Mouse (Mus musculus) liver, embryonic 15.5 days (tissue): ENCODE data around the gene Cdh13. TPM values are rescaled to one million over a fixed set of nuclear protein-coding genes. Genes with fewer than 3 reads are reported as not detected.

ENCODE experiments used
- ATAC-seq: fragments of 200-750 bp; cut with Nextera tagmentation; 2 replicates; pipeline ENCODE4 v1.8.0; 2017; ENCODE audit warnings: moderate number of reproducible peaks, mild to moderate bottlenecking, moderate library complexity; ENCODE audit not compliant: insufficient read depth
- H3K27ac ChIP-seq: fragments of 300-500 bp; sonication (generic); replicated peaks from 2 replicates; pipeline ENCODE4 v1.5.1; 2015; ENCODE audit warnings: mild to moderate bottlenecking, inconsistent platforms
- H3K27me3 ChIP-seq: fragments of 300-500 bp; sonication (generic); 2 replicates; pipeline ENCODE4 v1.6.1; 2015; ENCODE audit warnings: mild to moderate bottlenecking, inconsistent platforms
- H3K36me3 ChIP-seq: fragments of 300-500 bp; sonication (generic); replicated peaks from 2 replicates; pipeline ENCODE4 v1.6.1; 2015; ENCODE audit warnings: moderate library complexity, mild to moderate bottlenecking, inconsistent platforms
- H3K4me1 ChIP-seq: fragments of 300-500 bp; sonication (generic); replicated peaks from 2 replicates; pipeline ENCODE4 v1.6.1; 2015; ENCODE audit warnings: inconsistent platforms
- H3K4me2 ChIP-seq: fragments of 300-500 bp; sonication (generic); 2 replicates; pipeline ENCODE4 v1.6.1; 2015; ENCODE audit warnings: moderate library complexity, mild to moderate bottlenecking, inconsistent platforms
- H3K4me3 ChIP-seq: fragments of 300-500 bp; sonication (generic); replicated peaks from 2 replicates; pipeline ENCODE4 v1.5.1; 2015; ENCODE audit warnings: mild to moderate bottlenecking, inconsistent platforms
- H3K9ac ChIP-seq: fragments of 300-500 bp; sonication (generic); 2 replicates; pipeline ENCODE4 v1.6.1; 2015; ENCODE audit warnings: moderate library complexity, mild to moderate bottlenecking, inconsistent platforms
- H3K9me3 ChIP-seq: fragments of 300-500 bp; sonication (generic); replicated peaks from 2 replicates; pipeline ENCODE4 v1.6.1; 2016; ENCODE audit warnings: inconsistent platforms
- WGBS: fragments of 180-500 bp; shearing (Covaris S2); methylation state at CpG from one replicate; pipeline ENCODE4 v1.1.7; 2015; ENCODE audit warnings: mixed read lengths; ENCODE audit not compliant: insufficient replicate concordance; 5-methylcytosine and 5-hydroxymethylcytosine counted together
- polyA plus RNA-seq: library from polyadenylated mRNA; unstranded; fragments of >200 nt; fragmentation: Nextera tagmentation; extraction: Ambion mirVana; gene quantifications from 2 replicates; pipeline ENCODE4 v1.2.1, GENCODE M21; 2015

Gene Cdh13
- polyA plus RNA-seq, 1 experiment from 2014 or later = 0.56 TPM

GRCm38 (mm10) chr8:118565887-118566747 lies 282.6 kb downstream of the Cdh13 start:
- H3K9me3 ChIP-seq = no peaks in the 10 kb centered on the region
- H3K27ac ChIP-seq = no peak overlapping the region
- ATAC-seq = no peak
- H3K9ac ChIP-seq = no peak overlapping the region
- no peaks in the 10 kb centered on the region for H3K4me1 ChIP-seq
- WGBS = 51% methylated on average over 6 of the region's 6 CpGs
- H3K27me3 ChIP-seq = no peaks in the 10 kb centered on the region
- H3K36me3 ChIP-seq = no peaks in the 10 kb centered on the region
- no peak overlapping the region for H3K4me2 ChIP-seq
- no peak overlapping the region for H3K4me3 ChIP-seq

- H3K4me2 ChIP-seq = no peak overlapping the region
- H3K9me3 ChIP-seq = no peaks in the 10 kb centered on the region
- no peak overlapping the region for H3K9ac ChIP-seq
- no peaks in the 10 kb centered on the region for H3K36me3 ChIP-seq
- no peak for ATAC-seq
- no peaks in the 10 kb centered on the region for H3K27me3 ChIP-seq
- WGBS = 63% methylated on average over 8 of the region's 8 CpGs
- no peak overlapping the region for H3K27ac ChIP-seq
- no peaks in the 10 kb centered on the region for H3K4me1 ChIP-seq
- H3K4me3 ChIP-seq = no peak overlapping the region
Observed at GRCm38 (mm10) chr8:118569366-118569765, 285.8 kb downstream of the Cdh13 start.

- no peaks in the 10 kb centered on the region for H3K36me3 ChIP-seq
Observed at GRCm38 (mm10) chr8:118581256-118581655, 297.7 kb downstream of the Cdh13 start.

GRCm38 (mm10) chr8:118582185-118582584 lies 298.7 kb downstream of the Cdh13 start:
- Histone ChIP-seq H3K4me3 (no peak overlapping the region), H3K27ac (no peak overlapping the region), H3K4me2 (no peak overlapping the region), H3K36me3 (no peaks in the 10 kb centered on the region), H3K4me1 (no peaks in the 10 kb centered on the region), H3K27me3 (no peaks in the 10 kb centered on the region), H3K9ac (no peak overlapping the region), H3K9me3 (0 out of 2 replicates have a peak, but pooled peaks cover 5% of the 10 kb centered on the region)
- WGBS = 79% methylated on average over 8 of the region's 8 CpGs
- ATAC-seq = no peak

More at GRCm38 (mm10) chr8:118581256-118581655, 297.7 kb downstream of the Cdh13 start:
- Histone ChIP-seq H3K4me2 (no peak overlapping the region), H3K9ac (no peak overlapping the region), H3K4me1 (no peaks in the 10 kb centered on the region), H3K27me3 (no peaks in the 10 kb centered on the region), H3K4me3 (no peak overlapping the region), H3K9me3 (peaks cover 5% of the 10 kb centered on the region; the same call in 1 of the 2 replicates), H3K27ac (no peak overlapping the region)
- WGBS = 55% methylated on average over 1 of the region's 1 CpGs
- ATAC-seq = no peak

GRCm38 (mm10) chr8:118587981-118588380 lies 304.4 kb downstream of the Cdh13 start:
- Histone ChIP-seq H3K4me1 (no peaks in the 10 kb centered on the region), H3K27me3 (no peaks in the 10 kb centered on the region), H3K36me3 (no peaks in the 10 kb centered on the region), H3K4me2 (no peak overlapping the region), H3K27ac (no peak overlapping the region), H3K4me3 (no peak overlapping the region), H3K9me3 (0 out of 2 replicates have a peak, but pooled peaks cover 2% of the 10 kb centered on the region), H3K9ac (no peak overlapping the region)
- no peak for ATAC-seq
- WGBS = 54% methylated on average over 5 of the region's 5 CpGs

GRCm38 (mm10) chr8:118596816-118597215 lies 313.3 kb downstream of the Cdh13 start:
- Histone ChIP-seq H3K9me3 (no peaks in the 10 kb centered on the region), H3K4me1 (no peaks in the 10 kb centered on the region), H3K27ac (no peak overlapping the region), H3K27me3 (no peaks in the 10 kb centered on the region), H3K9ac (no peak overlapping the region), H3K4me2 (no peak overlapping the region), H3K36me3 (no peaks in the 10 kb centered on the region), H3K4me3 (no peak overlapping the region)
- no peak for ATAC-seq
- WGBS = 53% methylated on average over 8 of the region's 8 CpGs

- H3K27ac ChIP-seq = no peak overlapping the region
- no peaks in the 10 kb centered on the region for H3K9me3 ChIP-seq
- H3K4me1 ChIP-seq = no peaks in the 10 kb centered on the region
- 68% methylated on average over 8 of the region's 8 CpGs for WGBS
- H3K27me3 ChIP-seq = no peaks in the 10 kb centered on the region
- ATAC-seq = no peak
- no peak overlapping the region for H3K9ac ChIP-seq
- no peak overlapping the region for H3K4me2 ChIP-seq
- no peaks in the 10 kb centered on the region for H3K36me3 ChIP-seq
- no peak overlapping the region for H3K4me3 ChIP-seq
Observed at GRCm38 (mm10) chr8:118601376-118601775, 317.8 kb downstream of the Cdh13 start.

GRCm38 (mm10) chr8:118602074-118602473 lies 318.5 kb downstream of the Cdh13 start:
- Histone ChIP-seq H3K9me3 (no peaks in the 10 kb centered on the region), H3K4me3 (no peak overlapping the region), H3K27me3 (no peaks in the 10 kb centered on the region), H3K27ac (no peak overlapping the region), H3K9ac (no peak overlapping the region), H3K4me1 (no peaks in the 10 kb centered on the region), H3K4me2 (no peak overlapping the region), H3K36me3 (no peaks in the 10 kb centered on the region)
- no peak for ATAC-seq
- 64% methylated on average over 8 of the region's 8 CpGs for WGBS

GRCm38 (mm10) chr8:118611551-118611950 lies 328.0 kb downstream of the Cdh13 start:
- Histone ChIP-seq H3K27ac (no peak overlapping the region), H3K9me3 (no peaks in the 10 kb centered on the region), H3K9ac (no peak overlapping the region), H3K27me3 (no peaks in the 10 kb centered on the region), H3K4me1 (no peaks in the 10 kb centered on the region), H3K4me3 (no peak overlapping the region), H3K4me2 (no peak overlapping the region), H3K36me3 (no peaks in the 10 kb centered on the region)
- ATAC-seq = no peak
- 73% methylated on average over 10 of the region's 10 CpGs for WGBS

GRCm38 (mm10) chr8:118618195-118618594 lies 334.7 kb downstream of the Cdh13 start:
- ATAC-seq = no peak
- 0 out of 2 replicates have a peak, but pooled peaks cover 2% of the 10 kb centered on the region for H3K9me3 ChIP-seq
- no peaks in the 10 kb centered on the region for H3K4me1 ChIP-seq
- H3K9ac ChIP-seq = no peak overlapping the region
- H3K27me3 ChIP-seq = no peaks in the 10 kb centered on the region
- WGBS = 70% methylated on average over 10 of the region's 10 CpGs
- H3K36me3 ChIP-seq = no peaks in the 10 kb centered on the region
- H3K27ac ChIP-seq = no peak overlapping the region
- H3K4me3 ChIP-seq = no peak overlapping the region
- H3K4me2 ChIP-seq = no peak overlapping the region

- Histone ChIP-seq H3K4me3 (no peak overlapping the region), H3K4me2 (no peak overlapping the region), H3K9ac (no peak overlapping the region), H3K27me3 (no peaks in the 10 kb centered on the region), H3K9me3 (no peaks in the 10 kb centered on the region), H3K36me3 (no peaks in the 10 kb centered on the region), H3K4me1 (no peaks in the 10 kb centered on the region), H3K27ac (no peak overlapping the region)
- ATAC-seq = no peak
- WGBS = 45% methylated on average over 5 of the region's 5 CpGs
Observed at GRCm38 (mm10) chr8:118626425-118626824, 342.9 kb downstream of the Cdh13 start.
